Mouse (Mus musculus) CD4-positive, CD25-positive, alpha-beta regulatory T cell, adult 4 months (primary cell): Measurements from ENCODE around the gene Ptger3. TPM values are rescaled to one million over a fixed set of nuclear protein-coding genes. Genes with fewer than 3 reads are reported as not detected.

Source experiments
- polyA plus RNA-seq, 2 experiments: library from polyadenylated mRNA; unstranded; fragments of 100-300 nt; shearing (Covaris generic); gene quantifications; one replicate each; pipeline ENCODE4 v1.2.1; 2017

Gene Ptger3
- polyA plus RNA-seq, 2 experiments from 2014 or later = 0.34 to 0.52 TPM

Other genes starting within 250 kb of the Ptger3 start
- 10 to 100 TPM; 70.0 to 71.3 TPM for gene Zranb2, start 32.7 kb upstream of the Ptger3 start, polyA plus RNA-seq